15 mouse cellular contexts compared by ENCODE assay signal in genomic region chr5:39316478-39316877, GRCm38 (mm10).
A peak's percentile ranks its signal among the peaks of the same experiment; 100 is the strongest.
DNase-seq lines count a peak whose midpoint lies in the region.
"Had no signal": no experiment of that assay in that cellular context is flagged by ENCODE, and none has a peak within 500 bp of the region (broad histone marks: within the 10 kb centered on the region; RNA-seq: fewer than 3 reads in every experiment).

No protein-coding gene starts in this region.

- peak; percentile 34 to 38 for DNase-seq in frontal cortex, adult 2 months (ENCODE audit: extremely low spot score in 1 of 2, low spot score in 1 of 2)
- no peak for DNase-seq in frontal cortex, postnatal 36 days (ENCODE audit: low spot score in 2 of 2)
- peak; percentile 23 for DNase-seq in right cerebral cortex, adult 18-20 months
- DNase-seq in right cerebral cortex, postnatal 25 days, result no peak
- DNase-seq in brain, adult 2 months (ENCODE audit: low read depth, low spot score), result peak; percentile 68
- peak; percentile 31 for DNase-seq in telencephalon, adult 2 months (ENCODE audit: low read depth, low spot score)
- DNase-seq in layer of hippocampus, adult 8-10 months (ENCODE audit: low spot score in 2 of 2), result no peak
- DNase-seq: adrenal gland, adult 2 months; adrenal gland, postnatal 10 days; adrenal gland, postnatal 25 days; cerebellum, adult 11-12 months; cerebellum, adult 2 months; cerebellum, adult 9-10 months; cerebellum, postnatal 10 days; cerebellum, postnatal 25 days had no signal

Comparison
In these comparisons a context has a peak if more than half of its experiments do, and no peak if none do; other contexts are left out.
1. DNase-seq: peak in frontal cortex, adult 2 months (2 of 2), right cerebral cortex, adult 18-20 months (single experiment), brain, adult 2 months (single experiment) and telencephalon, adult 2 months (single experiment); none in frontal cortex, postnatal 36 days (0 of 2), right cerebral cortex, postnatal 25 days (single experiment) and layer of hippocampus, adult 8-10 months (0 of 2).